Mouse (Mus musculus) A20 (cell line): Measurements from ENCODE around the gene Spock2.

Experiments used
- DNase-seq: peaks from one replicate; pipeline ENCODE4 v3.0.0-alpha.2; 2011; ENCODE audit warnings: low read depth, low spot score

The Spock2 gene

DNA sequence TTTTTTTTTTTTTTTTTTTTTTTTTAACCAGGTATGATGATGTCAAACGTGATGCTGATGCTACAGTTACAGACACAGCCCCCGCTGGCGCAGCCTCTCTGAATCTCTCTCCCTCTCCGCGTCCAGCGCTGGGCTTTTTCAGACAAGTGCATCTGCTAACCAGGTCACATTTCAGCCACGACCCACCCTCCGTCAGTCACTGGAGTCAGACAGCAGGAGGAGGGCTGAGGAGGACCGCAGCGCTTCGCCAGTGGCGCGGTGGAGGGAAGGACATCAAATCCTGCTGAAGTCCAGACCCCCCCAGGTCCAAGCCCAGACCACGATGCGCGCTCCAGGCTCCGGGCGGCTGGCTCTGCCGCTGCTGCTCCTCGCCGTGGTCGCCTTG lies at the start of gene Spock2:
TSS of gene Spock2 (plus strand) at position 74 of the 385 bp plus-strand sequence.
- no peak for DNase-seq

DNA sequence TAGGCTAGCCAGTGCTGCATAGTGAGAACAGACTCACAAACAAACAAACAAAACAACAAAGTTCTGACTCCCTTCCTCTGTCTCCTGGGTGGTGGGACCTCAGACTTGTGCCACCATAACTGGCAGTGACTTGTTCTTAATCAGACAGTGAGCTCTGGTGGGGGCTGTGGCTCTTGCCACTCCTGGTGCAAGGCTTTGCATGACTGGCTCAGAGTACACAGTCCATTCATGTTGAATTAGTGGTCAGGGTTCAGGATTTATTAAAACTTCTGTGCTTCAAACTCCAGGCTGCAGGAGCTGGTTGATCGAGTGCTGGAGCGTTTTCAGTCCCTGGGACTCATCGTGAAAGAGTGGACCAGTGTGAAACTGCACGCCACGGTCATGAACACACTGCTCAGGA lies 43.8 kb upstream of the Spock2 start:
- no peak for DNase-seq

DNA sequence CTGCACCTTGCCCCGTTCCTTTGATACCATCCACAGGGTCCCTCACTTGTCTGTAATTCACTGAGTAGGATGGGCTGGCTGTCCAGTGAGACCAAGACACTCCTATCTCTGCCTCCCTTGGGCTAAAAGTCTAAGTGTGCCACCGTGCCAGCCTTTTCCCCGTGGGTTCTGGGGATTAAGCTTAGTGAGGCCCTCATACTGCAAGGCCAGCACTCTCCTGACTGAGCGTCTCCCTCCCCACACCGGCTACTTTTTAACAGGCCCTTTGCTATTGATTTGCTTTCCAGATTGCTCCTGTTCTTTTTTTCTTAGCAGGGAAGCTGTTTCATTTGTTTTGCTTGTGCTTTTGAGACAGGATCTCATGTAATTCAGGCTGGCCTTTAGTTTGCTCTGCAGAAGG lies 43.1 kb upstream of the Spock2 start:
- DNase-seq, result no peak

DNA sequence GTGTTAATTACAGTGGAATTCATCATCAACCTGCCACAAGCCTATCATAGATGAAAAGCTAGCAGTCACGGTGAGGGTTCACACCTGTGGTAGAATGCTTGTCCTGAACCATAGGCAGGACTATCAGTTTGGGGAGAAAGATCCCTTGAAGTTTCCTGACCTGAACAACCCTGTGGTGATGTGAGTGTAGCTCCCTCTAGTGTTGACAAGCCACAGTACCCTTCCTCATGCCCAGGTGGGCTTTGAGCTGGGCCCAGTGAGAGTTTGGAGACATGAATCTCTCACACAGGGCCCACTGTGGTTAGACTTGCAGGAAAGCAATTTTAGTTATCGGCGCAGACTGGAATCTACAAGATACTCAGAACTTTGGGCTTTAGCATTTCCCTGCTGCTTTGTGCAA lies 39.5 kb upstream of the Spock2 start:
- peak; percentile 55 for DNase-seq

DNA sequence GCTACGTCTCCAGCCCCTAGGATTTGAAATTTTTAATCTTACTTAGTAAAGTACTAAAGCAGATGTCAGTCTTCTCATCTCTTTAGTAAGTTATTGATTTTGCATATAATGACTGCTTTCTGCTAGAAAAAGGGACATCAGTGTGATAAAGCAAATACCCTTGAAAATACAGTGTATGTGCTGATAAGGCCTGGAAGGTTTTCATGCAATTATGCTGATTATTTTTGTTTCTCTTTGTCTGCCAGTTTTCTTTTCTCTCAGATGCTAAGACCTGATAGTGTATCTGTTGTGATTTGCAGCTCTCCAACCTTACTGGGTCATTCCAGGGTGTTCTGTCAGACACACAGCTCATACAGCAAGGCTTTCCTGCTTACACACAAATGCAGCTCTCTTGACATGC lies 30.9 kb upstream of the Spock2 start:
- no peak for DNase-seq

DNA sequence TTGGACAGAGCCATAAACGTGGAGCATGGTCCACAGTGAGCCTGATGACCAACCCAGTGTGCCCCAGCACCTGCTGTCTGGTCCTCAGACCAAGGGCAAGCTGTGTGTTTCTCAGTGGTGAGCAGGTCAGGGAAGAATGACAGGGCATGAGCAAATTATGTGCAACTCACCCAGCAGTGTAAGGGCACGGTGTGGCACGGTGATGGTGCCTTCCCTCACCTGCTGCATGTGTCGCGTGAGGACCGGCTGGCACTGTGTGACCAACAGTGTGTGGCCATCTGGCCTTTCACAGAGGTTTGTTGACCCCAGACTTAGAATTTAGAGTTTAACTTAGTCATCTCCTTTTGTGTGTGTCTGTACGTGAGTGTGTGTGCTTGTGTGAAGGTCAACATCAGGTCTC lies 28.8 kb upstream of the Spock2 start:
- DNase-seq, result no peak

DNA sequence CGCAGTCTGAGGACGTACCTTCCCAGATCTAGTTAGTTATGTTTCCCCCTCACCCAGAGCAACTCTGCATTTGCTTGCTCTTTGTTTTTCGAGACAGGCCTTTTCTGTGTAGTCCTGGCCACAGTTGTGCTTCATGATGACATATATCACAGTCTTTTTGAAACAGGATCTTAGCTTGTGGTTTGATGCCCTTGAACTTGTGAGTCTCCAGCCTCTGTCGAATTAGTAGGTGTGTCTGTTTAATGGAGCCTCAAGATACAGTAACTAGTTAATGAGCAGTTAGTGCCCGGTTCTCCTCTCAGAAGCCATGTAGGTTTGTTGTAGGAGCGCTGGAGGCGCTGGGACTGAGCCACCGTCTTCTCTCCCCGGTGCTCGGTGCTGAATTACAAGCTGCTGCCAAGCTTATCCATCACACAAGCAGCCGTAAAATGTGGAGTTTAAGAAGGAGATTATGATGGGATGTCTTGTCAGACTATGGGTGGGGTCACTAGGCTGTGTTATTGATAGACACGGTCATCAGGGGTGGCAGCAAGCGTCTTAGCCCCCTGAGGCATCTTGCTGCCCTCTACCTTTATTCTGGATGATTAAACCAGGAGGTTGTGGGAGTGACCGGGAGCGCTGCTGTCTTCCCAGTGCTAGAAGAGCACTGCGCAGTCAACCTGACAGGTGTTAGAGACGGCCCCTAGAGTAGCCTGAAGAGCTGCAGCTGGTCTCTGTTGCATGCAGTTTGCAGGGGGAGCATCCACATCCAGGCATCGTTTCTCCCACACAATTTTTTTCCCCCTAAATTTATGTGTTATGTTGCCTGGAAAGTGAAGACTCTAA lies 28.1 kb upstream of the Spock2 start:
- no peak for DNase-seq

DNA sequence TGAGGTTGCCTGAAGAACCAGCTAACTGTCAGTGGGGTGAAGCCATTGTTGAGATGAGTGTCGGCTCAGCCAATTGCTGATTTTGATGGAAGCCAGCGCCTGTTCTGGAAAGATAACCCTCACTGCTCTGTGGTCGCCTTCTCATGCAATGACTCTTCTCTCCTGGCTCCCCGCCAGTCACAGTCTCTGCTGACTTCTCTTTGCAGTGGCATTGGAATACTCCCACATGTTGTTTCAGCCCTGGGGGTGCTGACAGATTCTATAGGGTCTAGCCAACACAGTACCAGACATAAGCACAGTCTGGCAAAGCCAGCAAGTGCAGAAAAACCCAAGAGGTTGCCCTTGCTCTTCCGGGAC lies 27.5 kb upstream of the Spock2 start:
- no peak for DNase-seq

DNA sequence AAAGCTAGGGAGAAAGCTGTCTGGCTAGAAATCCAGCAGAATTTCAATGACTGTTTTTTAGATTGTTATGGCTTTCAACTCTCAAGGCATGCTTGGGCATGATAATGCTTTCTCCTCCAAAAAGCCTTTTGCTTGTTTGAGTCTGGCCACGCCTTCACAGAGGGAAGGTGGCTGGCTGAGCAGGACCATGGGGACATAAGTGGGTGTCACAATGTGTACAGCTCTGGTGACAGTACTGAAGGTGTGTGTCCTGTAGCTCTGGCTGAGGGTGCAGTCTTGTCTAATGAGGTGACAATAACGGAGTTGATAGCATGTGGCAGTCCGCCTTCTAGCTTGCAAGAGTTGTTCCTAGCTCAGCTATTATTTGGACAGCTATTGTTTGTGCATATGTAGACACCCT lies 25.8 kb upstream of the Spock2 start:
- no peak for DNase-seq

DNA sequence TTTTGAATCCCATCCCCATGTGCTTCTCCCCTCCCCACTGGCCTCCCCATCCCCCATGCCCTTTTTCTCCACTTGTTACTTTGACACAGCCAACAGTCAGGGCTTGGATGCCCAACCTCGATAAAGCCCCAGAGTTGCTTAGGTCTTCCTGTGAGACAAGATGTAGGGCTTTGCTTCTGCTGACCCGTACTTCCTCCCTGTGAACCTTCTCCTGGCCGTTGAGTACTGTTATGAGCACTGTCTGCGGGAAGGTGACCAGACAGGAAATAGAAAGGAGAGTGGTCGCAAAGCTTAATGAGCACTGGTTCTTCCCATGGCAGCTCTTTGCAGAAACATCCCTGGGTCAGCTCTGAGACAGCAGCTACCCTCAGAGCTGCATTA lies 25.4 kb upstream of the Spock2 start:
- DNase-seq, result peak; percentile 58

DNA sequence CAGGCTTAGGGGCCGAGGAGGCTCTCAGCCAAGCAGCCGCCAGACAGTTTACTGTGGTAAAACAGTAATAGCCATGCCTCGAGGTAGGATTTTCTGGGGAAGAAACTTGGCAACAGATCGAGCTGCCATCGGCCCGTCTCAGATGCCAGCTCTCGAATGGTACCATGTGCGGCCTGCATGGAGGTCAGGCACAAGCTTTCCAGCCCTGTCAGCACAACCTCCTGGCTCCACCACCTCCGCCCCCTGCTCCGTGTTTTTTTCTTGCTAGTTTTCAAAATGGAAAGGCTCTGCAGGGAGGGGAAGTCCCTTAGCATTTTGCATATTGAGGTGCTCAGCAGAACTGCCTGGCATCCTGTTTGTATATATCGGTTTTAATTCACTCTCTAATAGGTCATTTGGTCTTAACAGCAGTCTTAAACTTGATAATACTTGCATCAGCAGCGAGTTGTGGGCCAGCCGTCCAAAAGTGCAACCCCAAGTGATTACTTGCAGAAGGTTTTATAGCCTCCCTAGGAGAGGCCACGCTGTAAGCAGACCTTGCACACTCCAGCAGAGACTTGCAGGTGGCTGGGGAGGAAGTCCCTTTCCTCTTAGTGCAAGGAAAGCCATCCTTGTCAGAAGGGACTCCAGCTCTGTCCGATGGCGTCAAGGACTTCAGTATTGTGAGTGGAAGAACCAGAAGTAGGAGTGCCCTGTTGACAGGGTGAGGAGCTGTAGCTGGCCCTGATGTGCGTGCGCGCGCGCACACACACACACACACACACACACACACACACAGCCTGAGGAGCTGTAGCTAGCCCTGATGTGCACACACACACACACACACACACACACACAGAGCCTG lies 24.8 kb upstream of the Spock2 start:
- peak; percentile 85 for DNase-seq

DNA sequence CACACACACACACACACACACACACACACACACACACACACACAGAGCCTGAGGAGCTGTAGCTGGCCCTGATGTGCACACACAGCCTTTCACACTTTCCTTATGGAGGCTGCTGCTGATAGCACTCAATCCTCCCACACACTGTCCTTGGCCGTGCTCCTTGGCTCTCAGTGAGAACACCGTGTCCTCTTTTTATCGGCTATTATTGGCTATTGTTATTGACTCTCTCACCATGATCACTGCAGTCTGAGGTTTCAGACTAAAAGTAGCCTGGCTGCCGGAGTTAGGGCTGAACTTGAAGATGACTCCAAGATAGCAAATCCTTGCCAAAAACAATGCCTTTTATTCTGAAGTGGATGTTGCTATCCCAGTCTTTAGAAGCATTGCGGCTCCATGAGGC lies 24.1 kb upstream of the Spock2 start:
- DNase-seq, result peak; percentile 31

DNA sequence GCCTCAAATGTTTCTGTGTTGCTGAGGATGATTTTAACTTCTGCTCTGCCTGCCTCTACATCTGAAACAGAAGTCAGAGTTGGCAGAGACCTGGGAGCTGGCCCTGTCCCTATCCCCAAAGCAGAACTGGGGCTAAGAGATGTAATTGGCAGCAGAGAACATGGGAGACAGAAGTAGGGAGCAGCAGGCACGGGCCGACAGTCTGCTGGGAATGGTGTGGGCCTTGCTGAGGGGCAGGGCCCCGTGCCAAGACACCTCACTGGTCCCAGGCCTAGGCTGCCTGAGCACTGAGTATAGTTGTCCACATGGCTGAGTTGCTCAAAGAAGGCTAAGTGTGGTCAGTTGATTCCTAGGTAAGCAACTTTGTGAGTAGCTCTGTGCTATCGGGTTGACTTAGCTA lies 22.0 kb upstream of the Spock2 start:
- no peak for DNase-seq

DNA sequence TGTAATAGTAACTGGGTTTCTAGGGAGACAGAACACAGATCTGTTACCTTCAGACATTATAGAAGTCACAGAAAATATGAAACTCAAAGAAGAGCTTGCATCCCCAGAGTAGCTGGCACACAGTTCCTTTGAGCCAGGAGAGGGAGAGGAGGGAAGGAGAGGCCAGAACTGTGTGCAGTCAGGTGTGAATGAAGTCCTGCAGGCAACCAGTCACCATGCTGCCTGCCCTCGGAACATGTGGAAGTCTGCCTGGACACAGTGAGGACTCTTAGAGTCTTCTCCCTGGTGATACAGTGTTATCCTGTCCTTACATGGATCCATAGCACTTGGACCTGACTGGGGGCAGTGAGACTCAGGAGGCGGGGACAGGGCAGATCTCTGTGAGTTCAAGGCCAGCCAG lies 13.7 kb upstream of the Spock2 start:
- DNase-seq, result no peak

DNA sequence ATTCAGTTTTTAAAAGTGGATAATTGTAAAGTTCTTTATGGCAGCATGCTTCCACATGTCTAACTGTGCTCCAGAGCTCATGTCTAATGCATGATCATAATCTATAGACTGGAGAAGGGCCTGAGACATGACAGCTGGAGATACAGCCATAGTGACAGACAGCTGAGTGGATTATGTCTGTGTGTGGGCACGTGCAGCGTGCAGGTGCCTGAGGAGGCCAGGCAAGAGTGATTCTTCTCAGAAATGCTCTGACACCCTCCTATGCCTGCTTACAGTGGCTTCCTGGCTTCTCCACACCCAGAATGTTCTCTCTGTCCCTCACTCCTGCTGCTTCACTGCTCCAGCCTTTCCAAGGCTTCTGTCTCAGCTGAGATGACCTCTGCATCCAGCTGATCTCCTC lies 12.3 kb upstream of the Spock2 start:
- DNase-seq, result no peak

DNA sequence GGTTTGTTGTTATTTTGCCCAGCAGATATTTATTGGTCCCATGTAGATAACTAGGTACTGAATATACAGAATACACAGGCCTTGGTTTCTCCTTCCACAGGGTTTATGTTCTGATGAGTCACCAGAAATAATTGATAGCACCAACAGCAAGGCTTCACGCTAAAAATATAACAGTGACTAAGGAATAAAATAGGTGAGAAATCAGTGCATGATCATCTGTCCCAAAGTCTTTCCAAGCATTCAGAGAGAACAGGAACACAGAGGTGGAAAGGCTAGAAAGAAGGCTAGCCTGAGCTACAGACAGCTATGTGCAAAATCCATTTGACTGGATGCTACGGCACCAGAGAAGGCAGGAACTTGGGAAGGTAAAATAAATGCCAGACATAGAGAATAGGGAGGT lies 10.5 kb upstream of the Spock2 start:
- no peak for DNase-seq

DNA sequence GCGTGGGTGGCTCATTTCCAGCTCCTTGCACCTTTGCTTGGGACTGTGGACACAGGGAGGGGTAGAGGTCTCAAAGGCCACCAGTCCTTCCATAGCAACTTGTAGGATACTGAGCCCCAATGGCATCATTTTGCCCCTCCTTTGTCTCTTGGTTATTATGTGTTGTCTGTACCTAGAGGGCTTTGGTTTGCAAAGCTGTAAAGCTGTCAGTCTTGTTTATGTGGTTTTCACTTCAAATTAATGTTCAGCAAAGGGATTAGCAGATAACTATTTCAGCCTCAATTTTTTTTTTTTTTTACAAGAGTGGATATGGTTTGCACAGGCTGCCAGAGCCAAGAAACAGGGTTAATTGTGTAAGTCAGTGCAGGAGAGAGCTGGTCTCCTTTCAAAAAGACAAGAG lies 9.7 kb upstream of the Spock2 start:
- no peak for DNase-seq

DNA sequence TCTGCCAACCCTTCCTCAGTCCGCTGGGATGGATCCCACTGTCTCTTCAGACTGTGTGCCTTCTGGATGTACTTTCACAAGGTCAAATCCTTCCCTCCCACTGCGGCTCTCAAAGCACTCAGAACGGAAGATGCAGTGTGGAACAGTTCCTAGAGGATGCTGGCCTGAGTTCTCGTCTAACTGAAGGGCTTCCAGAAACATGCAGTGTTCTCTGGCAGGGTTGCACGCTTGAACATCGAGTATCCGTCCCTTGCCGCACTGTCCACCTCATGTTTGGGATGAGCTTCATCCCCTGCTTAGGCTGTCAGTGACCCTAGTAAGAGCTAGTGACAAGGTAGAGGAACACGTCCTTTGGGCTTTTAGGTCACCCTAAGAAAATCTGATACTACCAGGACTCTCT lies 8.9 kb upstream of the Spock2 start:
- no peak for DNase-seq

DNA sequence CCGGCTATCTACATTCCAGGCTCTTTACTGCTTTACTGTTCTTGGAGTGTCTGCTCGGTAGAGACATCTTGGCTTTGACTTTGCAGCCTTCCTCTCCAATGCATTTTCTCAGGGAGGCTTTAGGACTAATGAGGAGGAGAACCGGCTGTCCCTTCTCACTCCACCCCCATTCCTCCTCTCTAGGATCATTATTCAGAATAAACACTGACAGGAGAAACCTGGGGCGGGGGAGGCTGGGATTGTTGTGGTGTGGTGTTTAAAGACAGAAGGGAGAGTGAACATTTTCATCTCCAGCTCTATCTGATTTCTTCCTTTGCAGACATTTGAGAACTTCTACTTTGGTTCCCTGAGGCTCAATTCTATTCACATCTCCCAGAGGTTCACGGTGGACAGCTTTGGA lies 8.2 kb upstream of the Spock2 start:
- no peak for DNase-seq

DNA sequence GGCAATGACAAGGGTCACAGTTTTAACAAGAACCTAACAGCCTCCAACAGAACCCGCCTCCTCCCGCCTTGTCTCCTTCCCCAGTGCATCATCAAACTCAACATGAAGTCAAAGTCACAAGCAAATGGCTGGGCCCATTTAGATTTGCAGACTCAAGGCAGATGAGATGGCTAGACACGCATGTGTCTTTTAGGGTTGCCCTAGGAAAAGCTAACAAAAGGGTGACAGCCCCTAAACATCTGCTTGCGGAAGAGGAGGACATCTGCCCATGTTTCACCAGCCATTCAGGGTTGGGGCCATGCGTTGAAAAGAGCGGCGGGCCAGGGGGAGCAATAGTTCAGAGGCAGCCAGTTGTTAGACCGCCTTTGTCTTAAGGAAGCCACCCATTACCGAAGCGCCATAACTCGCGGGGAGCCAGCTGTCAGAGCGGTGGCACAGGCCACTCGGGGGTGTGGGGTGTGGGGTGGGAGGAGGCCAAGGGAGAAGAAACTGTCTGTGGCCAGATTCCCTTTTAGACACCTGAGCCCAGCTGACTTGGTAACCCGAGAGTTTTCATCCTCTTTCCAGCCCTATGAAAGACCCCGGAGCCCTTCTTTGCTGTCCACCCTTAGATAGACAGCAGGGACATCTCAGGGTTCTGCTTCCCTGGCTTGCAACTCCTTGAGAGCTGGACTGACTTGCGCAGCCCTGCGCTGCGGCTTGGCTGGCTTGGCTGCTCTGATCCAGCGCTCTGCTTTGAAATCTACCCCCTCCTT lies 451 bp upstream of the Spock2 start:
- DNase-seq, result no peak

DNA sequence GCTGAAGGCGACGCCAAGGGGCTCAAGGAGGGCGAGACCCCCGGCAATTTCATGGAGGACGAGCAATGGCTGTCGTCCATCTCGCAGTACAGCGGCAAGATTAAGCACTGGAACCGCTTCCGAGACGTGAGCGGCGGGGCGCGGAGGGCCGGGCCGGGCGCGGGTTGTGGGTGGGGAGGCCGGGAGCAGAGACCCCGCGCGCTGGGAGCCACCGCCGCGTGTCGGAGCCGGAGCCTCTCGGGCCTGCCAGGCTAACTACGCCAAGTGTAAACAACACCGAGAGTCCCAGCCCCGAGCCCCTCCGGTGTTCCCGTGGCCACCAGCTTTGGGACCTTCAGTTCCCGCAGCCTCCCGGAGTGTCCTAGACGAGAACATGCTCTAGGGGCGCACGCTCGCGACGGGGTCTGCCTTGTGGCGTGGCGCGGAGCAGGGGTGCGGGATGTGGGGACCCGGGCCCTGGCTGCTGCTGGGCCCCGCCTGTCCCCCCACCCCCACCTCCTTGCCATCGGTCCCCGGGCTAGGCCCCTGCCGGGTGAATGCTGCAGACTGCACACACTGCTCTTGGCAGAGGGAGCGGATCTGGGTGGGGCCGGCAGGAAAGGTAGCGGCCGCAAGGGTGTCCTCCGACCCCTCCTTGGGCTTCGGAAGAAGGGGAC lies 640 bp downstream of the Spock2 start:
- peak; percentile 20 for DNase-seq

DNA sequence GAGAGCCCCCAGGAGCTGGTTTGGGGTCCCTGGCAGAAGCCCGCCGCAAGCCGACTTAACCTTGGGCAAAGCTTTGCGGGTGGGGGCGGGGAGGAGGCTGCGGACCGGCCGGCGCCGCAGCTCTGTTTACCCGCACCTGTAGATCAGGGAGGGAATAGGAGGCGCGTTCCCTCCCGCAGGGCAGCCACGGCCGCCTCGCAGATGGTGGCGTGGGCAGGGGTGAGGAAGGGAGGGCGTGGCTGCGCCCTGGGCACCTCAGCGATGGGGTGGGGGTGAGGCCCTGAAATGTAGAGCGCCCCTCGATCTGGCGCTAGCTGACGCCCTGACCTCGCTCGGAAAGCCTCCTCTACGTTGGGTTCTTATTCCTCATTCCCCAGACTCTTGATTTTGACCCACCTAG lies 1.4 kb downstream of the Spock2 start:
- DNase-seq, result peak; percentile 22
